Mouse (Mus musculus) hindbrain, embryonic 15.5 days (tissue): ENCODE results near the gene Hist2h4. TPM values are rescaled to one million over a fixed set of nuclear protein-coding genes. Genes with fewer than 3 reads are reported as not detected.
"Not testable (repeated sequence)": the region's sequence is repeated elsewhere in the genome, so short reads cannot be mapped to it uniquely, and the experiment has no call there.

Experiments
- ATAC-seq: fragments of 200-750 bp; cut with Nextera tagmentation; 2 replicates; pipeline ENCODE4 v1.8.0; 2017; ENCODE audit warnings: low read depth, moderate number of reproducible peaks, moderate TSS enrichment; ENCODE audit not compliant: low FRiP score
- H3K27ac ChIP-seq: fragments of 300-500 bp; sonication (generic); replicated peaks from 2 replicates; pipeline ENCODE4 v1.5.1; 2015; ENCODE audit warnings: mild to moderate bottlenecking, inconsistent platforms
- H3K27me3 ChIP-seq: fragments of 300-500 bp; sonication (generic); 2 replicates; pipeline ENCODE4 v1.6.1; 2015; ENCODE audit warnings: control low read depth, inconsistent platforms
- H3K36me3 ChIP-seq: fragments of 300-500 bp; sonication (generic); 2 replicates; pipeline ENCODE4 v1.6.1; 2015; ENCODE audit warnings: control low read depth, inconsistent platforms
- H3K4me1 ChIP-seq: fragments of 300-500 bp; sonication (generic); replicated peaks from 2 replicates; pipeline ENCODE4 v1.6.1; 2015; ENCODE audit warnings: control low read depth, inconsistent platforms
- H3K4me2 ChIP-seq: fragments of 300-500 bp; sonication (generic); 2 replicates; pipeline ENCODE4 v1.6.1; 2015; ENCODE audit warnings: moderate library complexity, mild to moderate bottlenecking, inconsistent platforms
- H3K4me3 ChIP-seq: fragments of 300-500 bp; sonication (generic); 2 replicates; pipeline ENCODE4 v1.5.1; 2015; ENCODE audit warnings: mild to moderate bottlenecking, inconsistent platforms
- H3K9ac ChIP-seq: fragments of 300-500 bp; sonication (generic); 2 replicates; pipeline ENCODE4 v1.6.1; 2015; ENCODE audit warnings: inconsistent platforms
- H3K9me3 ChIP-seq: fragments of 300-500 bp; sonication (generic); 2 replicates; pipeline ENCODE4 v1.6.1; 2016; ENCODE audit warnings: control low read depth, inconsistent platforms
- WGBS: fragments of 180-500 bp; shearing (Covaris S2); methylation state at CpG from one replicate; pipeline ENCODE4 v1.1.7; 2015; 5-methylcytosine and 5-hydroxymethylcytosine counted together
- microRNA-seq: library from miRNA; unstranded; fragments of <30 nt; microRNA quantifications from one replicate; pipeline ENCODE4, GENCODE M21; 2016
- polyA plus RNA-seq: library from polyadenylated mRNA; unstranded; fragments of >200 nt; fragmentation: Nextera tagmentation; extraction: Ambion mirVana; gene quantifications from 2 replicates; pipeline ENCODE4 v1.2.1, GENCODE M21; 2015

The Hist2h4 gene
- polyA plus RNA-seq, 1 experiment from 2014 or later: 4.5 TPM

GRCm38 (mm10) chr3:96226695-96227648 lies 36.1 kb downstream of the Hist2h4 start:
- Histone ChIP-seq H3K27ac (no peak overlapping the region), H3K4me2 (no peak overlapping the region), H3K27me3 (no peaks in the 10 kb centered on the region), H3K36me3 (no peaks in the 10 kb centered on the region), H3K4me1 (peaks cover 9% of the 10 kb centered on the region), H3K4me3 (no peak overlapping the region), H3K9ac (no peak overlapping the region), H3K9me3 (no peaks in the 10 kb centered on the region)
- 74% methylated on average over 8 of the region's 8 CpGs for WGBS
- ATAC-seq: no peak

DNA sequence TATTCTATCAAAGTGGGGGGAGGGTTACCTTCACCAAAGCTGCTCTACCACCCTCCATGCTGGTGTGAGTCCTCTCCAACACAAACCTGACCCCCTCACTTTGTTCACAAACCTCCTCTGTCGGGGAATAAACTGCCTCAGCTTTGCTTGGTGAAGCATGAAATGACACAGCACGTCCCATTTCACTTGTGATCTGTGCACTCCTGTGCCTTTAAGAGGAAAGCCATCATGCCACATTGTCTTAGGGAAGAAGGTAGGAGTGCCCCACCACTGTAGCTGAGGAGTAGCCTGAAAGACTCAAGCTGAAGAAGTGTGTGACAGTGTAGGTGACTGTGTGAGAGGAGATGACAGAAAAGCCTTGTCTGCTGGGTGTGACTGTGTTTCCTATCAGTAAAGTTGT lies 37.7 kb downstream of the Hist2h4 start:
- 23% methylated on average over 2 of the region's 2 CpGs for WGBS
- no peak for ATAC-seq
- Histone ChIP-seq H3K4me3 (no peak overlapping the region), H3K9ac (no peak overlapping the region), H3K36me3 (no peaks in the 10 kb centered on the region), H3K9me3 (no peaks in the 10 kb centered on the region), H3K4me1 (peaks cover 19% of the 10 kb centered on the region), H3K27ac (no peak overlapping the region), H3K4me2 (no peak overlapping the region), H3K27me3 (no peaks in the 10 kb centered on the region)

DNA sequence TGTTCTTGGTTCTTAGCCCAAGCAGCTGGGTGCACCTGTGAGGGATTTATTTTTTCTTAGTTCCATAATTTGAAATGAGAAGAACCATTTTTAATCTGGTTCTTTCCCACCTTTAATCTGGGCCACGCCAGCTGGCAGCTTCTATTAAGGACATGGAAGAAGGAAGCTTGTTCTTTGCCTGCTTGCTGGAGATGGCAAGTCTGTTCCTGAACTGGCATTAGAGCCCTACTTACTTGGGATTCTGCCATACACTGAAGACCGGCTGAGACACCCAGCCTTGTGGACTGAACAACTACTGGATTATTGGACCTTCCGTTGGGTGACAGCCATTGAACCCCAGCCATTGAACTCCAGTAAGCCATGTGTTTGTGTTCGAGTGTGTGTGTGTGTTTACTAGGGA lies 40.3 kb downstream of the Hist2h4 start:
- Histone ChIP-seq H3K4me1 (peaks cover 27% of the 10 kb centered on the region), H3K27me3 (no peaks in the 10 kb centered on the region), H3K4me2 (peak overlapping the region; percentile 86), H3K9ac (no peak overlapping the region), H3K4me3 (no peak overlapping the region), H3K27ac (no peak overlapping the region), H3K36me3 (no peaks in the 10 kb centered on the region), H3K9me3 (no peaks in the 10 kb centered on the region)
- no peak for ATAC-seq
- WGBS: 86% methylated on average over 4 of the region's 4 CpGs

- Histone ChIP-seq H3K36me3 (no peaks in the 10 kb centered on the region), H3K9ac (peak overlapping the region; percentile 79), H3K4me3 (peak overlapping the region; percentile 59), H3K9me3 (no peaks in the 10 kb centered on the region), H3K4me1 (peaks cover 27% of the 10 kb centered on the region), H3K27me3 (no peaks in the 10 kb centered on the region), H3K4me2 (peak overlapping the region; percentile 86), H3K27ac (peak overlapping the region; percentile 97)
- WGBS: 9% methylated on average over 9 of the region's 9 CpGs
- no peak for ATAC-seq
These were observed 41.5 kb downstream of the Hist2h4 start for GRCm38 (mm10) chr3:96221640-96222038.

DNA sequence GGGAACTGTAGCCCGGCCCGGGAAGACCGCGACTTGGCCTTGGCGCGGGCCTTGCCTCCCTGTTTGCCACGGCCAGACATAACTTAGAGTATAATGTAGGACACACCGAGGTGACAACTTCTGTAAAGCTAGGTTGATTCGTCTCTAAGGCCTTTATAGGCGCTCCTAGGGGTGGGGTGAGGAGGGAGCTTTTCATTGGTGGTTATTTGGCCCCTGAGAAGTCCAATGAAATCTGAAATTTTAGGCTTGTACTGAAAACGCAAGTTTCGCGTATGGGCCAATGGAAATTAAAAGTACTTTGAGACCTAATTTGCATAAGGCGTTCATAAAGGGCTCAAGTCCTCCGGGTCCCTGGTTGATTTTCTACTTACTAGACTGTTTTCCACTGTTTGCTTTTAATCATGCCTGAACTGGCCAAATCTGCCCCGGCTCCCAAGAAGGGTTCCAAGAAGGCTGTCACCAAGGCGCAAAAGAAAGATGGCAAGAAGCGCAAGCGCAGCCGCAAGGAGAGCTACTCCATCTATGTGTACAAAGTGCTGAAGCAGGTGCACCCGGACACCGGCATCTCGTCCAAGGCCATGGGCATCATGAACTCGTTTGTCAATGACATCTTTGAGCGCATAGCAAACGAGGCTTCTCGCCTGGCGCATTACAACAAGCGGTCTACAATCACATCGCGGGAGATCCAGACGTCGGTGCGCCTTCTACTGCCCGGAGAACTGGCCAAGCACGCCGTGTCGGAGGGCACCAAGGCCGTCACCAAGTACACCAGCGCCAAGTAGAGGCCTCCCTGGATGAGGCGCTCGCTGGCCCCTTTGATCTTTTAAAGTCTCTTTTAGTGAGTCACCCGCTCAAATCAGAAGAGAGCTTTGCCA lies 42.1 kb downstream of the Hist2h4 start, which contains the start of the genes Hist2h2ac and Hist2h2be:
Hist2h2ac (minus strand) TSS at position 116 of the 875 bp plus-strand sequence.
Hist2h2be (plus strand) TSS at position 355 of the 875 bp plus-strand sequence.
- H3K4me1 ChIP-seq: peaks cover 27% of the 10 kb centered on the region
- H3K27ac ChIP-seq: peak within 1 kb of the TSS; percentile 97
- H3K9ac ChIP-seq: peak within 1 kb of the TSS; percentile 79
- H3K4me3 ChIP-seq: peak within 1 kb of the TSS; percentile 59
- H3K4me2 ChIP-seq: peak within 1 kb of the TSS; percentile 86
- no peaks in the 10 kb centered on the region for H3K36me3 ChIP-seq
- ATAC-seq: peak; percentile 88
- H3K9me3 ChIP-seq: no peaks in the 10 kb centered on the region
- under 1% methylated on average over 43 of the region's 43 CpGs for WGBS
- H3K27me3 ChIP-seq: no peaks in the 10 kb centered on the region

DNA sequence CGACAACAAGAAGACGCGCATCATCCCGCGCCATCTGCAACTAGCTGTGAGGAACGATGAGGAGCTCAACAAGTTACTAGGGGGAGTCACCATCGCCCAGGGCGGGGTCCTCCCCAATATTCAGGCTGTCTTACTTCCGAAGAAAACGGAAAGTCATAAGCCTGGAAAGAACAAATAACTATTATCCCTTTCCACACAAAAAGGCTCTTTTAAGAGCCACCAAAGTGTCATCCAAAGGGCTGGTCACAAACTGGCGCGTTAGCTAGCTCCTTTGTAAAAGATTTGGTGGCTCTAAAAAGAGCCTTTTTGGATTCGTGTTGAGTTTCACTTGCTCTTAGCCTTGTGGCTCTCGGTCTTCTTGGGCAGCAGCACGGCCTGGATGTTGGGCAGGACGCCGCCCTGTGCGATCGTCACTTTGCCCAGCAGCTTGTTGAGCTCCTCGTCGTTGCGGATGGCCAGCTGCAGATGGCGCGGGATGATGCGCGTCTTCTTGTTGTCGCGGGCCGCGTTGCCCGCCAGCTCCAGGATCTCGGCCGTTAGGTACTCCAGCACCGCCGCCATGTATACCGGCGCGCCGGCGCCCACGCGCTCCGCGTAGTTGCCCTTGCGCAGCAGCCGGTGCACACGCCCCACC lies 42.9 kb downstream of the Hist2h4 start:
- H3K9me3 ChIP-seq, H3K27me3 ChIP-seq, H3K36me3 ChIP-seq, ATAC-seq: not testable (repeated sequence)
- Histone ChIP-seq H3K9ac (peak overlapping the region; percentile 79), H3K4me2 (peak overlapping the region; percentile 86), H3K4me1 (peaks cover 24% of the 10 kb centered on the region), H3K4me3 (peak overlapping the region; percentile 59), H3K27ac (peak overlapping the region; percentile 97)
- WGBS: under 1% methylated on average over 31 of the region's 47 CpGs

DNA sequence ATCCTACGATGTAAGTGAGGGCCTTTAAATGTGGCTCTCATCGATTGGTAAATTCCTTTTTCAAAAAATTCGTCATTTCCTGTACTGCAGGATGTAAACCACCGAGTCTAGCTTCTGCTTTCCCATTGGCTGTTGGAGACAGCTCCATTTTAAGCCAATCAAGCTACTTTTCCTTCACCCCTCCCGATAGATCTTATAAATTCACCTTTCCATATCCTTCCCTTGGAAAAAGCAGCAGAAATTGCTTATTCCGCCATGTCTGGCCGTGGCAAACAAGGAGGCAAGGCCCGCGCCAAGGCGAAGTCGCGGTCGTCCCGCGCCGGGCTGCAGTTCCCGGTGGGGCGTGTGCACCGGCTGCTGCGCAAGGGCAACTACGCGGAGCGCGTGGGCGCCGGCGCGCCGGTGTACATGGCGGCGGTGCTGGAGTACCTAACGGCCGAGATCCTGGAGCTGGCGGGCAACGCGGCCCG lies 43.4 kb downstream of the Hist2h4 start, which contains the start of the genes Bola1 and Hist2h2ab:
Bola1 (minus strand) TSS at position 49 of the 470 bp plus-strand sequence.
Hist2h2ab (plus strand) TSS at position 205 of the 470 bp plus-strand sequence.
- H3K4me1 ChIP-seq: peaks cover 24% of the 10 kb centered on the region
- under 1% methylated on average over 37 of the region's 37 CpGs for WGBS
- H3K27ac ChIP-seq: peak within 1 kb of the TSS; percentile 97
- H3K4me3 ChIP-seq: peak within 1 kb of the TSS; percentile 59
- H3K36me3 ChIP-seq: no peaks in the 10 kb centered on the region
- H3K4me2 ChIP-seq: peak within 1 kb of the TSS; percentile 86
- ATAC-seq: peak; percentile 94
- no peaks in the 10 kb centered on the region for H3K27me3 ChIP-seq
- no peaks in the 10 kb centered on the region for H3K9me3 ChIP-seq
- H3K9ac ChIP-seq: peak within 1 kb of the TSS; percentile 79

DNA sequence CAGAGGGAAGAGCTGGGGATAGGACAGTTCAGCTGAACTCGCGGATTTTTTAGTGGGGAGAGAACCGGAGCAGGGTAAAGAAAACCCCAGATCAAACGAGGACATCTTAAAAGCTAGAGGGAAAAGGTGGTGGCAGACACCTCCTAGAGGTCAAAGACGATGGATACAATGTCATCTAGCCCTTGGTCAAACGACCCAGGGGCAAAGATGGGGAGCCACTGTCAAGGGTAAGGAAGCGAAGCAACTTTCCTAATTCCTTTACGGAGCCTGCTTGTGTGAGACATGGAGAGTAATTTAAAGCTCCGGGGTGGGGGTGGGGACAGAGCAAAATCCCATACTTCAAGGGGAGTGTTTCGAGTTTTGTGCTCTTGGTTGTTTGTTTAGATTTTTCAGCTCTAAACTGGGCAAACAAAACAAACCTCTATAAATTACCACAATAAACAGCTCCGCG lies 43.9 kb downstream of the Hist2h4 start:
- peak overlapping the region; percentile 59 for H3K4me3 ChIP-seq
- H3K4me2 ChIP-seq: peak overlapping the region; percentile 86
- under 1% methylated on average over 12 of the region's 12 CpGs for WGBS
- H3K27ac ChIP-seq: peak overlapping the region; percentile 97
- H3K4me1 ChIP-seq: peaks cover 24% of the 10 kb centered on the region
- H3K36me3 ChIP-seq: no peaks in the 10 kb centered on the region
- H3K9ac ChIP-seq: peak overlapping the region; percentile 55
- H3K27me3 ChIP-seq: no peaks in the 10 kb centered on the region
- peak; percentile 53 for ATAC-seq
- H3K9me3 ChIP-seq: no peaks in the 10 kb centered on the region

Small RNA genes within 50 kb of the gene (microRNA-seq; reads per million reads assigned to microRNA genes)
- 0.65 reads per million for gene Gm44492
- not detected for gene Gm47311
- not detected for gene Gm47313

Other genes with a start within 250 kb of the Hist2h4 start
- gene Vps45, start 204.8 kb downstream of the Hist2h4 start, polyA plus RNA-seq: 56.1 and 63.2 TPM in 2 replicates
- gene Otud7b, start 158.8 kb downstream of the Hist2h4 start, polyA plus RNA-seq: 8.6 and 9.6 TPM in 2 replicates
- gene Mtmr11, start 101.3 kb downstream of the Hist2h4 start, polyA plus RNA-seq: 10.3 and 12.2 TPM in 2 replicates
- gene Sf3b4, start 91.0 kb downstream of the Hist2h4 start, polyA plus RNA-seq: 127 and 146 TPM in 2 replicates
- 126 and 137 TPM in 2 replicates for gene Sv2a, start 82.2 kb downstream of the Hist2h4 start, polyA plus RNA-seq
- gene Bola1, start 43.6 kb downstream of the Hist2h4 start, polyA plus RNA-seq: 56.0 and 56.3 TPM in 2 replicates
- 0.42 and 0.77 TPM in 2 replicates for gene Hist2h2ab, start 43.4 kb downstream of the Hist2h4 start, polyA plus RNA-seq
- gene Hist2h2ac, start 42.4 kb downstream of the Hist2h4 start, polyA plus RNA-seq: 2.0 and 2.9 TPM in 2 replicates
- gene Hist2h2be, start 42.2 kb downstream of the Hist2h4 start, polyA plus RNA-seq: 4.6 and 4.7 TPM in 2 replicates
- gene Hist2h3c2, start 24.2 kb downstream of the Hist2h4 start, polyA plus RNA-seq: 1.2 and 1.7 TPM in 2 replicates
- gene Hist2h2aa2, start 23.0 kb downstream of the Hist2h4 start, polyA plus RNA-seq: 28.7 and 39.4 TPM in 2 replicates
- 17.3 and 22.4 TPM in 2 replicates for gene Hist2h2aa1, start 17.8 kb downstream of the Hist2h4 start, polyA plus RNA-seq
- 0.27 TPM in 1 of 2 replicates, not detected in the other for gene Hist2h3c1, start 16.6 kb downstream of the Hist2h4 start, polyA plus RNA-seq
- gene Hist2h3b, start 5.3 kb upstream of the Hist2h4 start, polyA plus RNA-seq: 12.2 and 19.7 TPM in 2 replicates
- gene Hist2h2bb, start 6.4 kb upstream of the Hist2h4 start, polyA plus RNA-seq: 3.0 and 4.2 TPM in 2 replicates
- 1.4 and 2.3 TPM in 2 replicates for gene Fcgr1, start 30.7 kb upstream of the Hist2h4 start, polyA plus RNA-seq
- gene BC107364, start 189.0 kb upstream of the Hist2h4 start, polyA plus RNA-seq: not detected in 2 replicates